Mouse (Mus musculus) cerebellum, adult 2 months (tissue): Measurements from ENCODE around the gene Tfcp2.
"Not testable (repeated sequence)": the region's sequence is repeated elsewhere in the genome, so short reads cannot be mapped to it uniquely, and the experiment has no call there.

ENCODE experiments used
- CTCF ChIP-seq: fragments of 200-500 bp; IDR thresholded peaks from 2 replicates; pipeline ENCODE4 v1.5.1; 2011; ENCODE audit warnings: low read depth, mild to moderate bottlenecking, control low read depth, low read length, moderate library complexity, borderline replicate concordance; ENCODE audit not compliant: insufficient read depth
- POLR2A ChIP-seq: fragments of 200-500 bp; IDR thresholded peaks from 2 replicates; pipeline ENCODE4 v1.6.1; 2011; ENCODE audit warnings: low read length, control low read depth, borderline replicate concordance; ENCODE audit not compliant: insufficient read depth

DNA sequence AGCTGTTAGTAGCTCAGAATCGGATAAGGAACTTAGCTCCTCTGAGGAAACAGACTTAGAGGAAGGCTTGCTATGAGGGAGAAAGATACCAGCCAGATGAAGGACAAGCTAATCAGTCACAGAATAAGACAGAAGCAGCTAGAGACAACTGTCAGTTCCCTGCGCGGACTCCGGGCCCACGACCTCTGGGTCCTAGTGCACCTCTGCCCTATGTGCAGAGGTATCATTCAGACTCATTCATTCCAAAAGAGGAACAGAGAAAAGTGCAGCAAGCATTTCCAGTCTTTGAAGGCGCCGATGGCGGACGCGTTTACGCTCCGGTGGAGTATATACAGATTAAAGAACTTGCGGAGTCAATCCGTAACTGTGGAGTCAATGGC, 8.2 kb downstream of the Tfcp2 start:
- not testable (repeated sequence) for TF ChIP-seq CTCF, POLR2A
